Comparison of ENCODE assay signal across 9 mouse cellular contexts in the genomic region with DNA sequence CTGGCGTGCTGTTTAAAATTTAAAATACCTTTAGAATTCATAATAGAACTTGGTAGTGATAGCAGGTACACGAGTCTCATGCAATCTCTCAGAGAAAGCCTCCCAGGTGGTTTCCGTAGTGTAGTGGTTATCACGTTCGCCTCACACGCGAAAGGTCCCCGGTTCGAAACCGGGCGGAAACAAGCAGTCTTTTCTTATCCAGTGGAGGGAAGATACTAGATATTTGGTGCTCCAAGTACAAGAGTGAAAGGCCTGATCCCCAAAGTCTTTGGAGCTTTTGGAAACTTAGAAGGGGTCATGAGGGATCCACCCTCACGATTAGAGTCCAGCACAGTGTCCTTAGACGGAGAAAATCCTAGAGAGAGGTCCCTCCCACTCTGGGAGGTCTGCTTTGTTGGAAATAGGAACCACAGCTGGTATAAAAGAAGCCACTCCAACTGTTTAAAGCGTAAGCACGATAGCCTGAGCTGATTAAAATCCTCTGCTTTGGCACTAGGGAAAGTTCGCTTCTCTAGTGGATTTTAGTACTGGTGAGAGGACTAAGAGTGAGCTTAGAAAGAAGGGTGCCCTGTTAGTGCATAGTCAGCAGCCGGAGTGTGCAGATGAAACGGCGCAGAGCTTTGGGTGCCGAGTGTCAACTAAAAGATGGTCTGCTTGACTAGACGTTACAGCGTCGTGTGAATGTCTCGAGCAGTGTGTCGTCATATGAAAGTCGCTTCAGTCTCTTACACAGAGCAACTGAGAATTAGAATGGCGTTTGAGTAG. TPM values are rescaled to one million over a fixed set of nuclear protein-coding genes. Genes with fewer than 3 reads are reported as not detected.
A peak's percentile ranks its signal among the peaks of the same experiment; 100 is the strongest.
DNase-seq lines count a peak whose midpoint lies in the region; ATAC-seq and TF ChIP-seq lines count a peak whose summit lies in the region.
"Had no signal": no experiment of that assay in that cellular context is flagged by ENCODE, and none has a peak within 500 bp of the region (broad histone marks: within the 10 kb centered on the region; RNA-seq: fewer than 3 reads in every experiment).

No protein-coding gene starts in this region.

- 4% methylated on average over 27 of the region's 27 CpGs for WGBS in kidney, embryonic 15.5 days
- WGBS in kidney, adult 2 months: 8% methylated on average over 27 of the region's 27 CpGs
- WGBS in neural tube, embryonic 11.5 days: 2% methylated on average over 27 of the region's 27 CpGs

- no peaks in the 10 kb centered on the region for H3K9me3 ChIP-seq in kidney, embryonic 15.5 days (replicated peaks)
- no peaks in the 10 kb centered on the region for H3K9me3 ChIP-seq in neural tube, embryonic 11.5 days (ENCODE audit: control insufficient read depth, low read length)

- DNase-seq in kidney, adult 2 months: no peak
- DNase-seq in Muller cell, postnatal 12 days (ENCODE audit: inconsistent ontology term): peak; percentile 53
- DNase-seq in forelimb bud, embryonic 11.5 days (ENCODE audit: low read depth, low spot score): peak; percentile 47
- peak; percentile 46 for DNase-seq in neural tube, embryonic 11.5 days (ENCODE audit: low spot score)
- DNase-seq in kidney, adult 9 months: no peak
- no peak for DNase-seq in frontal cortex, postnatal 14 days (ENCODE audit: low spot score in 2 of 2)
- DNase-seq in cerebellum, adult 18-20 months: no peak

- no peak for TF ChIP-seq POLR2A in kidney, adult 2 months (IDR thresholded peaks at IDR 0.05; ENCODE audit: low read depth, low read length)

- peaks cover 17% of the 10 kb centered on the region for H3K4me1 ChIP-seq in kidney, embryonic 15.5 days
- 0 out of 2 replicates have a peak, but pooled peaks cover 3% of the 10 kb centered on the region for H3K4me1 ChIP-seq in kidney, adult 2 months (ENCODE audit: control insufficient read depth, insufficient read depth, low read length)
- H3K4me1 ChIP-seq in neural tube, embryonic 11.5 days (ENCODE audit: control insufficient read depth, insufficient read depth, low read length): no peaks in the 10 kb centered on the region

- peaks cover 97% of the 10 kb centered on the region for H3K27me3 ChIP-seq in kidney, embryonic 15.5 days
- H3K27me3 ChIP-seq in kidney, adult 2 months (replicated peaks; ENCODE audit: control insufficient read depth, insufficient read depth, low read length): peaks cover 4% of the 10 kb centered on the region; the same call in 1 of the 2 replicates
- H3K27me3 ChIP-seq in neural tube, embryonic 11.5 days (ENCODE audit: control insufficient read depth, insufficient read depth, low read length): peaks cover 72% of the 10 kb centered on the region

- ATAC-seq in kidney, embryonic 15.5 days (replicated peaks; ENCODE audit: low FRiP score): no peak
- ATAC-seq in neural tube, embryonic 11.5 days (ENCODE audit: insufficient read depth, low FRiP score, low TSS enrichment): no peak

- H3K4me3 ChIP-seq in kidney, embryonic 15.5 days (replicated peaks): 0 out of 2 replicates have a peak overlapping the region, but pooled peaks have one; percentile 27
- no peak overlapping the region for H3K4me3 ChIP-seq in kidney, adult 2 months (ENCODE audit: insufficient read depth, low read depth, low read length)
- no peak overlapping the region for H3K4me3 ChIP-seq in neural tube, embryonic 11.5 days (ENCODE audit: low read depth, low read length)

- peak overlapping the region; percentile 46; the same call in 1 of the 2 replicates for H3K4me2 ChIP-seq in kidney, embryonic 15.5 days
- H3K4me2 ChIP-seq in neural tube, embryonic 11.5 days (ENCODE audit: low read depth): peak overlapping the region; percentile 19; the same call in 1 of the 2 replicates

- no peaks in the 10 kb centered on the region for H3K36me3 ChIP-seq in kidney, embryonic 15.5 days
- H3K36me3 ChIP-seq in kidney, adult 2 months (ENCODE audit: control insufficient read depth, insufficient read depth, low read length): no peaks in the 10 kb centered on the region
- no peaks in the 10 kb centered on the region for H3K36me3 ChIP-seq in neural tube, embryonic 11.5 days (ENCODE audit: control insufficient read depth, insufficient read depth, low read length)

- no peak overlapping the region for H3K9ac ChIP-seq in kidney, embryonic 15.5 days
- no peak overlapping the region for H3K9ac ChIP-seq in neural tube, embryonic 11.5 days (ENCODE audit: low read length)

- no peak overlapping the region for H3K27ac ChIP-seq in kidney, embryonic 15.5 days
- H3K27ac ChIP-seq in kidney, adult 2 months (ENCODE audit: insufficient read depth, low read depth, low read length): no peak overlapping the region
- H3K27ac ChIP-seq in neural tube, embryonic 11.5 days (ENCODE audit: low read depth, low read length): no peak overlapping the region
- H3K27ac ChIP-seq: macrophage had no signal

- TF ChIP-seq CTCF in kidney, adult 2 months (conservative IDR thresholded peaks at IDR 0.05; ENCODE audit: insufficient read depth, insufficient read length, low read depth, low read length): no peak

RNA-seq across cellular contexts. Expression of a gene that starts 39.0 kb away (rescaled TPM):
- polyA plus RNA-seq in kidney, embryonic 15.5 days (2015; fragmentation: Nextera tagmentation; extraction: Ambion mirVana): 1.7 TPM in 2 replicates
- 1.3 TPM in 2 replicates for polyA plus RNA-seq in kidney, adult 2 months (2012; rRNA removed)
- 0.80 and 2.5 TPM in 2 replicates for polyA plus RNA-seq in neural tube, embryonic 11.5 days (2014; fragmentation: Nextera tagmentation; extraction: Ambion mirVana)

Comparison
In these comparisons a context has a peak if more than half of its experiments do, and no peak if none do; other contexts are left out.
1. DNase-seq: peak in Muller cell, postnatal 12 days (single experiment), forelimb bud, embryonic 11.5 days (single experiment) and neural tube, embryonic 11.5 days (single experiment); none in kidney, adult 2 months (single experiment), kidney, adult 9 months (single experiment), frontal cortex, postnatal 14 days (0 of 2) and cerebellum, adult 18-20 months (0 of 2).